Mouse (Mus musculus) hindbrain, embryonic 11.5 days (tissue): Measurements from ENCODE around the gene Ocln. TPM values are rescaled to one million over a fixed set of nuclear protein-coding genes. Genes with fewer than 3 reads are reported as not detected.

Experiments used
- ATAC-seq: fragments of 200-750 bp; cut with Nextera tagmentation; 2 replicates; pipeline ENCODE4 v1.8.0; 2017; ENCODE audit warnings: mild to moderate bottlenecking, moderate TSS enrichment, moderate library complexity; ENCODE audit not compliant: low FRiP score
- DNase-seq: peaks from one replicate; pipeline ENCODE4 v3.0.0-alpha.2; 2015; ENCODE audit warnings: low spot score
- H3K27ac ChIP-seq: fragments of 300-500 bp; sonication (generic); 2 replicates; pipeline ENCODE4 v1.5.1; 2014; ENCODE audit warnings: mild to moderate bottlenecking, low read depth, low read length
- H3K27me3 ChIP-seq: fragments of 300-500 bp; sonication (generic); 2 replicates; pipeline ENCODE4 v1.6.1; 2014; ENCODE audit warnings: mild to moderate bottlenecking, low read length, moderate library complexity, mixed read lengths; ENCODE audit not compliant: control insufficient read depth, insufficient read depth
- H3K36me3 ChIP-seq: fragments of 300-500 bp; sonication (generic); 2 replicates; pipeline ENCODE4 v1.6.1; 2014; ENCODE audit warnings: mild to moderate bottlenecking, low read length, moderate library complexity, mixed read lengths; ENCODE audit not compliant: control insufficient read depth, insufficient read depth
- H3K4me1 ChIP-seq: fragments of 300-500 bp; sonication (generic); replicated peaks from 2 replicates; pipeline ENCODE4 v1.6.1; 2014; ENCODE audit warnings: low read length, mixed read lengths; ENCODE audit not compliant: control insufficient read depth, insufficient read depth
- H3K4me2 ChIP-seq: fragments of 300-500 bp; sonication (generic); replicated peaks from 2 replicates; pipeline ENCODE4 v1.6.1; 2014; ENCODE audit warnings: mild to moderate bottlenecking, low read depth, low read length
- H3K4me3 ChIP-seq: fragments of 300-500 bp; sonication (generic); 2 replicates; pipeline ENCODE4 v1.5.1; 2014; ENCODE audit warnings: low read depth, low read length
- H3K9ac ChIP-seq: fragments of 300-500 bp; sonication (generic); 2 replicates; pipeline ENCODE4 v1.6.1; 2014; ENCODE audit warnings: low read depth, low read length
- H3K9me3 ChIP-seq: fragments of 300-500 bp; sonication (generic); 2 replicates; pipeline ENCODE4 v1.6.1; 2016; ENCODE audit warnings: low read length; ENCODE audit not compliant: control insufficient read depth
- WGBS: fragments of 180-500 bp; shearing (Covaris S2); extraction: QIAGEN DNeasy Blood & Tissue Kit; methylation state at CpG from one replicate; pipeline ENCODE4 v1.1.7; 2014; 5-methylcytosine and 5-hydroxymethylcytosine counted together
- polyA plus RNA-seq: library from polyadenylated mRNA; unstranded; fragments of >200 nt; fragmentation: Nextera tagmentation; extraction: Ambion mirVana; gene quantifications from 2 replicates; pipeline ENCODE4 v1.2.1, GENCODE M21; 2014

Gene Ocln
- polyA plus RNA-seq, 1 experiment from 2014 or later: 5.8 TPM

DNA sequence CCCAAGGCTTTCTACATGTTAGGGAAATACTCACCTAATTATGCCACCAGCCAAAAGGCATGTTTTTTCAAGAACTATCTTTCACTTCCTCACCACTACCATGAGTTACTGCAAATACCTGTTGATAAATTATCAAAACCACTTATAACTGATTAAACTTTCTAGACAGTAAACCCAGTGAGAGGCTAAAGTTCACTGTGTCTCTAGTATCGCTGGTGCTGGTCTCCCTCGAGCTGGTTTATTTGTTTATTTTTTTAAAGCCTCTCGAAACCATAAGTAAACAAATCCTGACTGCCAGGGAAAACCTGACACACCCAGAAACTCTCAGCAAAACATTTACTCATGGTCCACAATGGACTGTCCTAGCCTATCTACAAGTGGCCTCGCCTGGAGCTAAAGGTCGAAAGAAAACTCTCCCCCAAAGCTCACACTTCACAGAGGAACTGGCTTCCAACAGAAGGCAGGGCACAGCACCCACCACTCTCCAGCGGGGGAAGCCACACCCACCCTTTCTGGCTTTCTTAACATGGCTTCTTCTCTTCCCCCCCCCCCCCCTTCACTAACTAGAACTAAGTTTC, 19.6 kb downstream of the Ocln start:
- Histone ChIP-seq H3K4me2 (no peak overlapping the region), H3K36me3 (no peaks in the 10 kb centered on the region), H3K9me3 (no peaks in the 10 kb centered on the region), H3K27me3 (no peaks in the 10 kb centered on the region), H3K27ac (no peak overlapping the region), H3K9ac (no peak overlapping the region), H3K4me3 (no peak overlapping the region), H3K4me1 (no peaks in the 10 kb centered on the region)
- DNase-seq (no peak), ATAC-seq (no peak)
- WGBS: 64% methylated on average over 6 of the region's 6 CpGs

DNA sequence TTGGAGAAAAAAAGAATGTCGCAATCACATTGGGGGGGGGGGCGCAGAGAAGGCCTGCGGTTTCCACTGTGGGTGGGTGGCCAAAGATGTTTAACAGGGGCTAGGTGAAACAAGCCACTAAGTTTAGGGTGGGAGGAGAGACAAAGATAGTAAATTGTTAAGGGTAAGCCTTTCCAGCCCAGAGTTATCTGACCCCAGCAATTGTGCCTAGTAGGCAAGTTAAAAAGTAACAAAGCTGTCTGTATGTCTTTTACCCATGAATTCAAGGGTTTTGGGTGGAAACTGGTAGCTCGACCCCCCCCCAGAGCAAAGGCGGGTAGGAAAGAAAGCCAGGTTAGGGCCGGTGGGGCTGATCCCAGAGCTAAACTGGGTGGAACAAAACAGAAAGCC, 25.9 kb downstream of the Ocln start:
- Histone ChIP-seq H3K27ac (no peak overlapping the region), H3K27me3 (no peaks in the 10 kb centered on the region), H3K9me3 (no peaks in the 10 kb centered on the region), H3K4me3 (no peak overlapping the region), H3K4me1 (no peaks in the 10 kb centered on the region), H3K36me3 (no peaks in the 10 kb centered on the region), H3K4me2 (no peak overlapping the region), H3K9ac (no peak overlapping the region)
- DNase-seq (no peak), ATAC-seq (no peak)
- 78% methylated on average over 6 of the region's 6 CpGs for WGBS

DNA sequence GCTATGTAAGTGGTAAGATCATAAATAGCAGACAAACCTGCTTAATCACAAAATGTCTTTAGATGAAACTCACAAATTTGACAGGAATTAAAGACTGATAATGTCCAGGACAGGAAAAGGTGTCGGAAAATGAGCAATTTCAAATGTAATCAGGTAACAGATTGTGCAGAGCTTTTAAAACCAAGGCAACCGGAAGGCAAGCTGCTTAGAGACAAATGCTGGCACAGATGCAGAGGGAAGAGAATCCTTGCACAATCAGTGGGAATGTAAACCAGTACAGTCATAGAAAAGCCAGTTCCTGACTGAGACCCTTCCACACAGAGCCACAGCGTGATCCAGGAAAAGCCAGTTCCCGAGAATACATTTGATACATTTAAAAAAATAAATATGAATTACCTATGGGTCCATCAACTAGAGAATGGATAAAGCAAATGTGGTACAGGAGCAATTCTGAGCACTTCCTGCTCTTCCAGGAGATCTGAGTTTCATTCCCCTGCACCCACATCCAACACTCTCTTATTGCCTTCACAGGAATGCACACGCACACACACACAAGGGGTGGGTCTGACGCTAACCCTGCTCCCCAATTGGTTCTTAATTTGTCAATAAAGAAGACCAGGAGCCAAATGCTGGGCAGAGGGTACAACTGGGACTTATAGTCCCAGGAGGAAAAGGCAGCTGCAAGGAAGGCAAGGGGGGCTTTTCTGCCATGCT, 26.4 kb downstream of the Ocln start:
- no peak overlapping the region for H3K4me2 ChIP-seq
- H3K27me3 ChIP-seq: no peaks in the 10 kb centered on the region
- no peak overlapping the region for H3K27ac ChIP-seq
- no peak overlapping the region for H3K4me3 ChIP-seq
- no peak overlapping the region for H3K9ac ChIP-seq
- DNase-seq (no peak), ATAC-seq (no peak)
- no peaks in the 10 kb centered on the region for H3K4me1 ChIP-seq
- H3K36me3 ChIP-seq: no peaks in the 10 kb centered on the region
- H3K9me3 ChIP-seq: no peaks in the 10 kb centered on the region
- WGBS: 80% methylated on average over 6 of the region's 6 CpGs

GRCm38 (mm10) chr13:100524896-100525295, 27.6 kb downstream of the Ocln start:
- no peaks in the 10 kb centered on the region for H3K9me3 ChIP-seq
- no peak overlapping the region for H3K4me2 ChIP-seq
- H3K27me3 ChIP-seq: no peaks in the 10 kb centered on the region
- no peak for DNase-seq
- no peak for ATAC-seq
- no peak overlapping the region for H3K9ac ChIP-seq
- no peaks in the 10 kb centered on the region for H3K4me1 ChIP-seq
- 92% methylated on average over 6 of the region's 6 CpGs for WGBS
- no peak overlapping the region for H3K27ac ChIP-seq
- no peaks in the 10 kb centered on the region for H3K36me3 ChIP-seq
- H3K4me3 ChIP-seq: no peak overlapping the region

- Histone ChIP-seq H3K4me1 (no peaks in the 10 kb centered on the region), H3K27ac (no peak overlapping the region), H3K9me3 (no peaks in the 10 kb centered on the region), H3K4me3 (no peak overlapping the region), H3K27me3 (no peaks in the 10 kb centered on the region), H3K9ac (no peak overlapping the region), H3K36me3 (no peaks in the 10 kb centered on the region), H3K4me2 (no peak overlapping the region)
- no peak for DNase-seq
- no peak for ATAC-seq
- 83% methylated on average over 2 of the region's 2 CpGs for WGBS
Measured at GRCm38 (mm10) chr13:100523698-100524097, 28.8 kb downstream of the Ocln start.

- Histone ChIP-seq H3K27me3 (no peaks in the 10 kb centered on the region), H3K4me3 (no peak overlapping the region), H3K9me3 (no peaks in the 10 kb centered on the region), H3K27ac (no peak overlapping the region), H3K36me3 (no peaks in the 10 kb centered on the region), H3K9ac (no peak overlapping the region), H3K4me2 (no peak overlapping the region), H3K4me1 (no peaks in the 10 kb centered on the region)
- 90% methylated on average over 9 of the region's 9 CpGs for WGBS
- no peak for ATAC-seq
- no peak for DNase-seq
Measured at GRCm38 (mm10) chr13:100521724-100522591, 30.6 kb downstream of the Ocln start.

GRCm38 (mm10) chr13:100519162-100519561, 33.4 kb downstream of the Ocln start:
- no peaks in the 10 kb centered on the region for H3K9me3 ChIP-seq
- ATAC-seq: no peak
- 77% methylated on average over 2 of the region's 2 CpGs for WGBS

DNA sequence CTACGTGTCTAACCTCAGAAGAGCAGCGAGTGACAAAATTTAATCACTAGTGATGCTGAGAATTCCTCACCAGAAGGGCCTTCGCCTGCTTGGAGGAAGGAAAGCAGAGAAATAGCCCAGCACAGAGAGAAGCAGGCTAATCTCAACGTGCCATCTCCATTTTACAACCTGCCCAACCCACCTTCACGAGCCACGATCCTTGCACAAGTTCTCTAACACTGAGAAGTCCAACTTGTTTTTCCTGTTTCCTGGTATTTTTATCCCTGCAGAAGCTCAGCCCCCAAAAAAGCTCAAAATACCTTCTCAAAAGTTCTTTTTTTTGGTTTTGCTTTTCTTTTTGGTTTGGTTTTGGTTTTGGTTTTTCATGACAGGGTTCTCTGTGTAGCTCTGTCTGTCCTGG, 34.3 kb downstream of the Ocln start:
- Histone ChIP-seq H3K36me3 (no peaks in the 10 kb centered on the region), H3K27ac (no peak overlapping the region), H3K27me3 (no peaks in the 10 kb centered on the region), H3K4me1 (no peaks in the 10 kb centered on the region), H3K4me2 (no peak overlapping the region), H3K4me3 (no peak overlapping the region), H3K9me3 (no peaks in the 10 kb centered on the region), H3K9ac (no peak overlapping the region)
- ATAC-seq (no peak), DNase-seq (no peak)
- WGBS: 89% methylated on average over 6 of the region's 6 CpGs

More at GRCm38 (mm10) chr13:100519162-100519561, 33.4 kb downstream of the Ocln start:
- H3K4me1 ChIP-seq: no peaks in the 10 kb centered on the region
- no peak overlapping the region for H3K4me3 ChIP-seq
- no peaks in the 10 kb centered on the region for H3K27me3 ChIP-seq
- H3K4me2 ChIP-seq: no peak overlapping the region
- H3K27ac ChIP-seq: no peak overlapping the region
- H3K36me3 ChIP-seq: no peaks in the 10 kb centered on the region
- no peak for DNase-seq
- no peak overlapping the region for H3K9ac ChIP-seq
